Mouse (Mus musculus): ENCODE measurements around the gene Zfp366. TPM values are rescaled to one million over a fixed set of nuclear protein-coding genes. Genes with fewer than 3 reads are reported as not detected.

The Zfp366 gene
- polyA plus RNA-seq, 1 experiment from 2014 or later: 0.51 TPM

- DNase-seq (ENCODE audit: low spot score): no peak
- WGBS: 48% methylated on average over 11 of the region's 11 CpGs
- Histone ChIP-seq H3K36me3 (ENCODE audit: control insufficient read depth, insufficient read depth, low read length) (no peaks in the 10 kb centered on the region), H3K9ac (ENCODE audit: low read depth, low read length) (no peak overlapping the region), H3K4me2 (peak overlapping the region; percentile 16; the same call in 1 of the 2 replicates), H3K27me3 (replicated peaks; ENCODE audit: control insufficient read depth, insufficient read depth, low read length) (no peaks in the 10 kb centered on the region), H3K4me1 (replicated peaks; ENCODE audit: control insufficient read depth, insufficient read depth, low read length) (no peaks in the 10 kb centered on the region), H3K27ac (ENCODE audit: low read depth, low read length) (no peak overlapping the region), H3K4me3 (ENCODE audit: low read depth, low read length) (no peak overlapping the region), H3K9me3 (ENCODE audit: control insufficient read depth, low read length) (no peaks in the 10 kb centered on the region)
- ATAC-seq (replicated peaks; ENCODE audit: low FRiP score): no peak
Observed at GRCm38 (mm10) chr13:99190466-99190865, 5.8 kb downstream of the Zfp366 start.

GRCm38 (mm10) chr13:99191063-99191462, 6.4 kb downstream of the Zfp366 start:
- ATAC-seq (replicated peaks; ENCODE audit: low FRiP score): no peak
- H3K36me3 ChIP-seq (ENCODE audit: control insufficient read depth, insufficient read depth, low read length): no peaks in the 10 kb centered on the region

DNA sequence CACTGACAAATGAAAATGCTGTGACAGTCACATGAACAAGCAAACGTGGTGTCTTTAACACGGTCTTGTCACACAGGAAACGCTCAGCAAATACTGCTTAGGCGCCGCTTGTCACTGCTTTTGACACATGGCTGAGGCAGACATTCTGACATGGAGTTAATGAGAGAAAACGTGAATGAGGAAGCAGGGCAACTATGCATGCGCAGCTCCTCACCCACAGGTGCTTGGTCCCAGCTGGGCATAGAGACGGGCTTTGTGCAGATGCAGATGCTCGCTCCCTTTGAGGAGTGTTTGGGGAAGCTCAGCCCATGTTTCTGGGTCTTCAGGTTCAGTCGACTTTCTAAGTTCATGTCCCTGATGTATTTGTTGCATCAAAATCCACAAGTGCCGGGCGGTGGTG, 11.7 kb downstream of the Zfp366 start:
- Histone ChIP-seq H3K36me3 (ENCODE audit: control insufficient read depth, insufficient read depth, low read length) (no peaks in the 10 kb centered on the region), H3K4me3 (ENCODE audit: low read depth, low read length) (no peak overlapping the region), H3K9ac (ENCODE audit: low read depth, low read length) (no peak overlapping the region), H3K27ac (ENCODE audit: low read depth, low read length) (no peak overlapping the region), H3K4me2 (no peak overlapping the region), H3K9me3 (ENCODE audit: control insufficient read depth, low read length) (no peaks in the 10 kb centered on the region), H3K4me1 (replicated peaks; ENCODE audit: control insufficient read depth, insufficient read depth, low read length) (no peaks in the 10 kb centered on the region; the same call in 1 of the 2 replicates), H3K27me3 (replicated peaks; ENCODE audit: control insufficient read depth, insufficient read depth, low read length) (no peaks in the 10 kb centered on the region)
- WGBS: 68% methylated on average over 12 of the region's 12 CpGs
- no peak for DNase-seq (ENCODE audit: low spot score)
- no peak for ATAC-seq (replicated peaks; ENCODE audit: low FRiP score)

More at GRCm38 (mm10) chr13:99191063-99191462, 6.4 kb downstream of the Zfp366 start:
- Histone ChIP-seq H3K27ac (ENCODE audit: low read depth, low read length) (no peak overlapping the region), H3K4me3 (ENCODE audit: low read depth, low read length) (no peak overlapping the region), H3K9me3 (ENCODE audit: control insufficient read depth, low read length) (no peaks in the 10 kb centered on the region), H3K9ac (ENCODE audit: low read depth, low read length) (no peak overlapping the region), H3K4me2 (no peak overlapping the region), H3K4me1 (replicated peaks; ENCODE audit: control insufficient read depth, insufficient read depth, low read length) (no peaks in the 10 kb centered on the region), H3K27me3 (replicated peaks; ENCODE audit: control insufficient read depth, insufficient read depth, low read length) (no peaks in the 10 kb centered on the region)
- no peak for DNase-seq (ENCODE audit: low spot score)
- 87% methylated on average over 13 of the region's 13 CpGs for WGBS

DNA sequence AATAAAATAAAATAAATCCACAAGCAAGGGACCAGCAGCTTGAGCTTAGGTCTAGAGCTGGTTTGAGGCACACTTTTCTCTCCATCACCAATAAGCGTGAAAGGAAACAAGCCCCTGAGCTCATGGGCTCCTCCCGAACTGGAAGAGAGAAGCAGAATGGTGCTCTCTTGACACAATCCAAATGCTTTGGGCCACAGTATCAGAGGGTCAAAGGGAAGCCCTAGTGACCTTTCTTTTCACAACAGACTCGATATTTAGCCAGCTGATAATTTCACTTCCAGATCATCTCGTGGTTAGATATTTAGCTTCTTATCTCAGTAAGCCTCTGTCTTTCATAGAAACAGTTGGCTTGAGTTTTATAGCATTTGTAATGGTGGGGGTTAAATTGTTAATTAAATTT, 12.2 kb downstream of the Zfp366 start:
- Histone ChIP-seq H3K4me1 (replicated peaks; ENCODE audit: control insufficient read depth, insufficient read depth, low read length) (no peaks in the 10 kb centered on the region; the same call in 1 of the 2 replicates), H3K27ac (ENCODE audit: low read depth, low read length) (no peak overlapping the region), H3K4me3 (ENCODE audit: low read depth, low read length) (no peak overlapping the region), H3K4me2 (no peak overlapping the region), H3K27me3 (replicated peaks; ENCODE audit: control insufficient read depth, insufficient read depth, low read length) (no peaks in the 10 kb centered on the region), H3K36me3 (ENCODE audit: control insufficient read depth, insufficient read depth, low read length) (no peaks in the 10 kb centered on the region), H3K9ac (ENCODE audit: low read depth, low read length) (no peak overlapping the region), H3K9me3 (ENCODE audit: control insufficient read depth, low read length) (no peaks in the 10 kb centered on the region)
- WGBS: 59% methylated on average over 4 of the region's 4 CpGs
- DNase-seq (ENCODE audit: low spot score): no peak
- ATAC-seq (replicated peaks; ENCODE audit: low FRiP score): no peak

DNA sequence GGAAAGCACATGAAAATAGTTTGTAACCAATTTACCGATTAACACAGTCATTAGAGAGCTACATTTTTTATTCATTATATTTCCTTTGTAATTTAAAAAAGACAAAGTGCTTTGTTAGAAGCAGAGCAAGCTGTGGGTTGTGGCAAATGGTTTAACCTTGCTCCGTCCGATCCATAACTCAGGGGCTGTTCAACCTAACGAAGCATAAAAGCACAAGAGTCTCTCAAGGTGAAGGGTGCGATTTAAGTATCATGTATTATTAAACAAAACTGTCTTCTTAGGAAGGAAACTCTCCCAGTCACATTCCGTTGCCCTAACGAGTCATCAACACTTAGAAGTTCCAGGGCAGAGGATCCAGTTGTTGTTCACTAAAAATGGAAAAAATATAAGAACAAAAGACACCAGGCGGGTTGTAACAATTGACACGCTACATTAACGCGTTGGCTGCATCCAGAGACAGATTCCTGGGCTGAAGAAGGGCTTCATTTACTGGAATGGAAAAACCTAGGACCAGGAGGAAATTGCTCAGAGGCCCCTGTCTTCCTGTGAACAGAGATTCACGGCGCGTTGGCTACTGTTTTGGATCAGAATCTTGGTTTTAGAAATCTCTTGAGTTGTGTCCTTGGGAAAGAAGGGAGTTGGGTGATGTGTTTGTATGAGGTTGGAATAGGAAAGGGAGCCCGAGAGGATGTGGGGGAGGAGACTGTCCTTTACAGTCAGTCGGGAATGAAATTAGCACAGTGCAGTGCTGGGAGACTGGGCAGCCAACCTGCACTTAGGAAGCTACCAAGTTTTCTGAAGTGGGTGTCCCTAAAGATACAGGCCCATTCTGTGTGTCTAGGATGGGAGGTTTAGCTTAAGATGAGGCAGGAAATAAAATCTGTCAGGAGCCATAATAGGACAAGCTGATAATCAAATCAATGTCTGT, 17.3 kb downstream of the Zfp366 start:
- Histone ChIP-seq H3K4me1 (replicated peaks; ENCODE audit: control insufficient read depth, insufficient read depth, low read length) (no peaks in the 10 kb centered on the region; the same call in 1 of the 2 replicates), H3K9me3 (ENCODE audit: control insufficient read depth, low read length) (no peaks in the 10 kb centered on the region), H3K4me2 (no peak overlapping the region), H3K4me3 (ENCODE audit: low read depth, low read length) (no peak overlapping the region), H3K36me3 (ENCODE audit: control insufficient read depth, insufficient read depth, low read length) (no peaks in the 10 kb centered on the region), H3K27ac (ENCODE audit: low read depth, low read length) (no peak overlapping the region), H3K9ac (ENCODE audit: low read depth, low read length) (no peak overlapping the region), H3K27me3 (replicated peaks; ENCODE audit: control insufficient read depth, insufficient read depth, low read length) (no peaks in the 10 kb centered on the region)
- 64% methylated on average over 16 of the region's 16 CpGs for WGBS
- DNase-seq (ENCODE audit: low spot score) (no peak), ATAC-seq (replicated peaks; ENCODE audit: low FRiP score) (no peak)

DNA sequence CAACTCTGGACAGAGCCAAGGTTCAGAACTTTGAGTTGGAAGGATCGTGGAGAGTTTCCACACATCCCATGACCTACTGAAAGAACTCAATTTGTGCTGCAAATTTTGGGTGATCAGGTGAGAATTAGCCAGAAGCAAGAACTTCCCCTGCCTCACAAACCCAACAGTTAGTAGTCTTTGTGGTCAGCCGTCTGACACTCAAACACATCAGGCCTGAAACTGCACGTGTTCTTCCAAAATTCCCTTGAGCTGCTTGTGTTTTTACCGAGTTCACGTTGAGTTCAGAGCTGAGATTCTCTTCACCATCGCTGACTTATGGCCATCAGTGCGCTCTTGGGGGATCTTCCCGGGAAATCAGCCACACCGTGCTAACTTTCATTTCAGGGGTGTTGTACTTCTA, 22.6 kb downstream of the Zfp366 start:
- DNase-seq (ENCODE audit: low spot score): no peak

DNA sequence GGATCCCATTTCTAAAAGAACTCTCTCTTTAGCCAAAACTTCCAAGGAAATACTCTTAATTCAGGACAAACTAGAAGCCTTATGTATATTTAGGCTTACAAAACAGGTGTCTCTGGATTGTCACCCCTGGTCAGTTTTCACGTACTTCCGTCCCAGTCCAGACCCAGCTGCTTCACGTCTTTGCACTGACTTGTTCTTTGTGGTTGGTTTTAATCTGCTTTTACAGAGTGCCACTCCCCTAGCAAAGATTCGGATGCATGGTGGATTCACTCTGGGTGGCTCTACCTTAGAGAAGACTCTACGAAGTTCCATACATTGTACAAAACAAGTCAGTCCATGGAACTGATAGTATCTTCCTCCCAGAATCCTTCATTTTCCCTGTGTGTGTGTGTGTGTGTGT, 25.2 kb downstream of the Zfp366 start:
- no peak overlapping the region for H3K27ac ChIP-seq (ENCODE audit: low read depth, low read length)
- no peaks in the 10 kb centered on the region for H3K36me3 ChIP-seq (ENCODE audit: control insufficient read depth, insufficient read depth, low read length)
- H3K9ac ChIP-seq (ENCODE audit: low read depth, low read length): no peak overlapping the region
- H3K27me3 ChIP-seq (replicated peaks; ENCODE audit: control insufficient read depth, insufficient read depth, low read length): no peaks in the 10 kb centered on the region
- 84% methylated on average over 5 of the region's 5 CpGs for WGBS
- no peaks in the 10 kb centered on the region for H3K9me3 ChIP-seq (ENCODE audit: control insufficient read depth, low read length)
- no peak overlapping the region for H3K4me2 ChIP-seq
- DNase-seq (ENCODE audit: low spot score): no peak
- no peak for ATAC-seq (replicated peaks; ENCODE audit: low FRiP score)
- H3K4me3 ChIP-seq (ENCODE audit: low read depth, low read length): no peak overlapping the region
- H3K4me1 ChIP-seq (replicated peaks; ENCODE audit: control insufficient read depth, insufficient read depth, low read length): no peaks in the 10 kb centered on the region

More for the DNA sequence above, 22.6 kb downstream of the Zfp366 start:
- no peak overlapping the region for H3K27ac ChIP-seq (ENCODE audit: low read depth, low read length)
- no peaks in the 10 kb centered on the region for H3K27me3 ChIP-seq (replicated peaks; ENCODE audit: control insufficient read depth, insufficient read depth, low read length)
- no peaks in the 10 kb centered on the region for H3K4me1 ChIP-seq (replicated peaks; ENCODE audit: control insufficient read depth, insufficient read depth, low read length)
- H3K4me3 ChIP-seq (ENCODE audit: low read depth, low read length): no peak overlapping the region
- no peaks in the 10 kb centered on the region for H3K36me3 ChIP-seq (ENCODE audit: control insufficient read depth, insufficient read depth, low read length)
- WGBS: 82% methylated on average over 9 of the region's 9 CpGs
- H3K9me3 ChIP-seq (ENCODE audit: control insufficient read depth, low read length): no peaks in the 10 kb centered on the region
- no peak overlapping the region for H3K9ac ChIP-seq (ENCODE audit: low read depth, low read length)
- ATAC-seq (replicated peaks; ENCODE audit: low FRiP score): no peak
- H3K4me2 ChIP-seq: no peak overlapping the region

- no peak overlapping the region for H3K9ac ChIP-seq (ENCODE audit: low read depth, low read length)
- H3K4me2 ChIP-seq: no peak overlapping the region
- no peaks in the 10 kb centered on the region for H3K36me3 ChIP-seq (ENCODE audit: control insufficient read depth, insufficient read depth, low read length)
- H3K4me1 ChIP-seq (replicated peaks; ENCODE audit: control insufficient read depth, insufficient read depth, low read length): no peaks in the 10 kb centered on the region
- DNase-seq (ENCODE audit: low spot score) (no peak), ATAC-seq (replicated peaks; ENCODE audit: low FRiP score) (no peak)
- no peaks in the 10 kb centered on the region for H3K9me3 ChIP-seq (ENCODE audit: control insufficient read depth, low read length)
- H3K27me3 ChIP-seq (replicated peaks; ENCODE audit: control insufficient read depth, insufficient read depth, low read length): no peaks in the 10 kb centered on the region
- no peak overlapping the region for H3K27ac ChIP-seq (ENCODE audit: low read depth, low read length)
- 62% methylated on average over 5 of the region's 5 CpGs for WGBS
- H3K4me3 ChIP-seq (ENCODE audit: low read depth, low read length): no peak overlapping the region
Observed at GRCm38 (mm10) chr13:99210837-99211236, 26.2 kb downstream of the Zfp366 start.

DNA sequence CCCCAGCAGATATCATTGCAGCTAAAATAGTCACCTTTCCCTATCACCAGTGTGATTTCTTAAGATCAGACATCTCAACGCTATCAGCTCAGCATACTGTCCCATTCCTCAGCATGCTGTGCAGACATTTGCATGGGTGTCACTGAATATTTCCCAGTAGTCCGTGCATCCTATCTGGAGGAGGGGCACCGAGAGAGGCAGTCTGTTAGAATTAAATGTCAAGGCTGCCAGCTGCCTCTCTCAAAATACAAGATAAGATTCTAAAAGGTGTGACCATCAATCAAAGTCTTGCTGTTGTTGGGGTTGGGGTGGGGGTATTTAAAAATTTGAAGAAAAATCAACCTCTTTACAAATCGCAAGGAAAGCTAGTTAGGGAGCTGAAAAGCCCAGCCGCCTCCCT, 28.4 kb downstream of the Zfp366 start:
- H3K36me3 ChIP-seq (ENCODE audit: control insufficient read depth, insufficient read depth, low read length): no peaks in the 10 kb centered on the region
- H3K4me3 ChIP-seq (ENCODE audit: low read depth, low read length): no peak overlapping the region
- no peaks in the 10 kb centered on the region for H3K27me3 ChIP-seq (replicated peaks; ENCODE audit: control insufficient read depth, insufficient read depth, low read length)
- no peaks in the 10 kb centered on the region for H3K4me1 ChIP-seq (replicated peaks; ENCODE audit: control insufficient read depth, insufficient read depth, low read length)
- no peak overlapping the region for H3K27ac ChIP-seq (ENCODE audit: low read depth, low read length)
- 62% methylated on average over 5 of the region's 5 CpGs for WGBS
- no peak for DNase-seq (ENCODE audit: low spot score)
- H3K9me3 ChIP-seq (ENCODE audit: control insufficient read depth, low read length): no peaks in the 10 kb centered on the region
- H3K4me2 ChIP-seq: no peak overlapping the region
- no peak overlapping the region for H3K9ac ChIP-seq (ENCODE audit: low read depth, low read length)
- ATAC-seq (replicated peaks; ENCODE audit: low FRiP score): no peak
